11 mouse cellular contexts compared by ENCODE assay signal in genomic region chr11:77193941-77194553, GRCm38 (mm10). TPM values are rescaled to one million over a fixed set of nuclear protein-coding genes. Genes with fewer than 3 reads are reported as not detected.
DNase-seq lines count a peak whose midpoint lies in the region; ATAC-seq and TF ChIP-seq lines count a peak whose summit lies in the region.
"Had no signal": no experiment of that assay in that cellular context is flagged by ENCODE, and none has a peak within 500 bp of the region (broad histone marks: within the 10 kb centered on the region; RNA-seq: fewer than 3 reads in every experiment).

No protein-coding gene starts in this region.

- intact Hi-C loops in heart, postnatal 14 days (cut with DNase I) = no loop called here

- peaks cover 17% of the 10 kb centered on the region for H3K4me1 ChIP-seq in kidney, adult 2 months (ENCODE audit: control insufficient read depth, insufficient read depth, low read length)
- peaks cover 8% of the 10 kb centered on the region; the same call in 1 of the 2 replicates for H3K4me1 ChIP-seq in midbrain, embryonic 11.5 days (ENCODE audit: control insufficient read depth, insufficient read depth, low read length)

- no peak for TF ChIP-seq POLR2A in kidney, adult 2 months (IDR thresholded peaks at IDR 0.05; ENCODE audit: low read depth, low read length)

- H3K4me3 ChIP-seq in kidney, adult 2 months (ENCODE audit: insufficient read depth, low read depth, low read length) = no peak overlapping the region
- no peak overlapping the region for H3K4me3 ChIP-seq in midbrain, embryonic 11.5 days (ENCODE audit: low read depth, low read length)

- no peak overlapping the region for H3K4me2 ChIP-seq in midbrain, embryonic 11.5 days
- H3K4me2 ChIP-seq: hindbrain, embryonic 14.5 days had no signal

- no peak overlapping the region for H3K9ac ChIP-seq in midbrain, embryonic 11.5 days (ENCODE audit: low read length)
- H3K9ac ChIP-seq: hindbrain, embryonic 14.5 days had no signal

- no peaks in the 10 kb centered on the region for H3K36me3 ChIP-seq in kidney, adult 2 months (ENCODE audit: control insufficient read depth, insufficient read depth, low read length)
- no peaks in the 10 kb centered on the region for H3K36me3 ChIP-seq in midbrain, embryonic 11.5 days (ENCODE audit: control insufficient read depth, insufficient read depth, low read length)

- no peaks in the 10 kb centered on the region for H3K27me3 ChIP-seq in kidney, adult 2 months (replicated peaks; ENCODE audit: control insufficient read depth, insufficient read depth, low read length)
- peaks cover 6% of the 10 kb centered on the region; the same call in 1 of the 2 replicates for H3K27me3 ChIP-seq in midbrain, embryonic 11.5 days (ENCODE audit: control insufficient read depth, insufficient read depth, low read length)

- ATAC-seq in midbrain, embryonic 11.5 days (ENCODE audit: low FRiP score) = peak; percentile 59; the same call in 1 of the 2 replicates
- no peak for ATAC-seq in monocyte, adult 5-6 weeks (replicated peaks; ENCODE audit: insufficient number of reproducible peaks, low FRiP score, low TSS enrichment, poor library complexity, severe bottlenecking)

- H3K9me3 ChIP-seq in midbrain, embryonic 11.5 days (ENCODE audit: control insufficient read depth, low read length) = no peaks in the 10 kb centered on the region

- TF ChIP-seq CTCF in kidney, adult 2 months (conservative IDR thresholded peaks at IDR 0.05; ENCODE audit: insufficient read depth, insufficient read length, low read depth, low read length) = no peak

- H3K27ac ChIP-seq in kidney, adult 2 months (ENCODE audit: insufficient read depth, low read depth, low read length) = peak overlapping the region; percentile 64; the same call in 1 of the 2 replicates
- H3K27ac ChIP-seq in midbrain, embryonic 11.5 days (ENCODE audit: low read depth, low read length) = no peak overlapping the region
- H3K27ac ChIP-seq: hindbrain, embryonic 14.5 days had no signal

- DNase-seq in heart, postnatal 4 days = peak; percentile 13
- no peak for DNase-seq in heart, postnatal 14 days
- peak; percentile 59 for DNase-seq in embryo, embryonic 11 days
- peak; percentile 68 for DNase-seq in kidney, adult 2 months
- DNase-seq in midbrain, embryonic 11.5 days (ENCODE audit: low spot score, missing footprints) = peak; percentile 86
- DNase-seq in thymus, postnatal 25 days = no peak
- DNase-seq in cerebellum, postnatal 4 days (ENCODE audit: low spot score in 2 of 2) = no peak
- DNase-seq: adrenal gland, adult 2 months; cerebellum, adult 9-10 months had no signal

- 51% methylated on average over 6 of the region's 6 CpGs for WGBS in kidney, adult 2 months
- 15% methylated on average over 6 of the region's 6 CpGs for WGBS in midbrain, embryonic 11.5 days

RNA-seq across cellular contexts. Expression of gene Efcab5, which starts 5.3 kb away (rescaled TPM):
- under 1 TPM; 0.41 to 0.76 TPM for total RNA-seq in heart, postnatal 4 days (2021)
- total RNA-seq in heart, postnatal 14 days (2021) = under 1 TPM; 0.32 to 0.43 TPM
- polyA plus RNA-seq in kidney, adult 2 months (2012; rRNA removed) = 0.17 and 0.42 TPM in 2 replicates
- polyA plus RNA-seq in midbrain, embryonic 11.5 days (2014; fragmentation: Nextera tagmentation; extraction: Ambion mirVana) = 0.18 and 0.25 TPM in 2 replicates
- total RNA-seq in monocyte, adult 5-6 weeks (2017) = 2.4 to 5.0 TPM (median 3.9 TPM) in 3 replicates

RNA-seq across cellular contexts. Expression of gene Ssh2, which starts 22.0 kb away (rescaled TPM):
- total RNA-seq in heart, postnatal 4 days (2021) = 10 to 100 TPM; 92.1 to 98.9 TPM
- 10 to 100 TPM; 83.2 to 95.0 TPM for total RNA-seq in heart, postnatal 14 days (2021)
- polyA plus RNA-seq in kidney, adult 2 months (2012; rRNA removed) = 5.4 and 6.1 TPM in 2 replicates
- 13.0 and 13.2 TPM in 2 replicates for polyA plus RNA-seq in midbrain, embryonic 11.5 days (2014; fragmentation: Nextera tagmentation; extraction: Ambion mirVana)
- total RNA-seq in monocyte, adult 5-6 weeks (2017) = 254 to 316 TPM (median 254 TPM) in 3 replicates

Comparison
In these comparisons a context has a peak if more than half of its experiments do, and no peak if none do; other contexts are left out.
1. DNase-seq: peak in heart, postnatal 4 days (single experiment), embryo, embryonic 11 days (single experiment), kidney, adult 2 months (single experiment) and midbrain, embryonic 11.5 days (single experiment); none in heart, postnatal 14 days (0 of 2), thymus, postnatal 25 days (single experiment) and cerebellum, postnatal 4 days (0 of 2).